Mouse (Mus musculus): ENCODE measurements around the gene Homez. TPM values are rescaled to one million over a fixed set of nuclear protein-coding genes. Genes with fewer than 3 reads are reported as not detected.
A peak's percentile ranks its signal among the peaks of the same experiment; 100 is the strongest.

Homez gene
- total RNA-seq, 1 experiment from 2014 or later, result 11.3 TPM

DNA sequence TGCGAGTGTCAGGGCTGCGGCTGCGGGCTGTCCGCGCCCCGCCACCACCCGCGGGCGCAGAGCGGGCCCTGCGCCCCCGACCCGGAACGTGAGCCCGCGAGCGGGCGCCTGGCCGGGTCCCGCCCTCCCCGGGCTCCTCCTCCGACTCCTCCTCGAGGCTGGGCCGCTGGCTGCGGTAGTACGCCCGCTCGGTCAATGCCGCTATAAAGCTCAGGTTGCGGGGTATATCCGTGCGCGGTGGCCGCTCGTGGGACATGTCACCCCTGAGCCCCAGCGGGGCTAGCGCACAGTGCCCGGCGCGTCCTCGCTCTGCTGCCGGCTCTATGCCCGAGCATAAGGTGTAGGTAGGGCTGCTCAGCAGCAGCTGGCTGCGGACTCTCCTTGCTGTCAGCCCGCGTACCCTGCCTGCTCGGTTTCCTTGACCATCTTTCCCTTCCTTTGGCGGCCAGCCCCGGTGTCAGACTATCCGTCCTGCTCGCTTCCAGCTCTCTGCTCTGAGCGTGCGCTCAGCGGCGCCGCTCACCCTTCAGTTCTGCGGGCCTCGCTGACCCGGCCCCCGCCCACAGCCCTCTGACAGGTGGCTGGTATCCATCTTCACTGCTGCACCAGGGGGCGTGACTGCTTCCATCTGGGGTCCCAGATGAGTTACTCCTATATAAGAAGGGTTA, 6.4 kb upstream of the Homez start, which contains the start of gene Ppp1r3e:
Gene Ppp1r3e (minus strand): TSS at position 503 of the 668 bp plus-strand sequence.
- peak; percentile 52 to 75 for ATAC-seq (replicated peaks in 1 of 2; ENCODE audit: insufficient read depth in 1 of 2, low FRiP score in 2 of 2, low TSS enrichment in 1 of 2, low read depth in 1 of 2, poor library complexity in 2 of 2, severe bottlenecking in 2 of 2)

DNA sequence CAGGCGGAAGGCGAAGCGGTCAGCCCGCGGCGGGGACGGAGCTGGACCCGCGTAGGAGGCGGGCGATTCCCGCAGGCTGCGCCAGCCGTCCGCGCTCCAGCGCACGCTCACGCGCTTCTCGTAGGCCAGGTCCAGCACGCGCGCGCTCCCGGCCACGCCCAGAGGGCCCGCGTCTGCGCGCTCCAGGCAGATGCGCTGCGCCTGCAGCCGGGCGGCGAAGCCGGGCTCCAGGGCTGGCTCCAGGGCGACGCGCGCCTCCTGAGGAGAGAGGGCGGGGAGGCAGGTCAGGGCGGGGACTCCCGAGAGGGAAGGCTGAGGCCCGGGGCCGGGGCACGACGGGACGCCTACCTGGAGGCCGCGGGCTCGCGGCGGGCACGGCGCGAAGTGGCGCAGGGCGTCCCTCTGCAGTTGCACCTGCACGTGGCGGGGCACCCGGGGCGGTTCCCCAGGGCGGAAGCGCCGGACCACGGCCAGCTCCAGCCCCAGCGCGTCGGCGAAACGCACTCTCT, 5.8 kb upstream of the Homez start:
- peak; percentile 72 to 73 for ATAC-seq (replicated peaks in 1 of 2; ENCODE audit: insufficient read depth in 1 of 2, low FRiP score in 2 of 2, low TSS enrichment in 1 of 2, low read depth in 1 of 2, poor library complexity in 2 of 2, severe bottlenecking in 2 of 2)

DNA sequence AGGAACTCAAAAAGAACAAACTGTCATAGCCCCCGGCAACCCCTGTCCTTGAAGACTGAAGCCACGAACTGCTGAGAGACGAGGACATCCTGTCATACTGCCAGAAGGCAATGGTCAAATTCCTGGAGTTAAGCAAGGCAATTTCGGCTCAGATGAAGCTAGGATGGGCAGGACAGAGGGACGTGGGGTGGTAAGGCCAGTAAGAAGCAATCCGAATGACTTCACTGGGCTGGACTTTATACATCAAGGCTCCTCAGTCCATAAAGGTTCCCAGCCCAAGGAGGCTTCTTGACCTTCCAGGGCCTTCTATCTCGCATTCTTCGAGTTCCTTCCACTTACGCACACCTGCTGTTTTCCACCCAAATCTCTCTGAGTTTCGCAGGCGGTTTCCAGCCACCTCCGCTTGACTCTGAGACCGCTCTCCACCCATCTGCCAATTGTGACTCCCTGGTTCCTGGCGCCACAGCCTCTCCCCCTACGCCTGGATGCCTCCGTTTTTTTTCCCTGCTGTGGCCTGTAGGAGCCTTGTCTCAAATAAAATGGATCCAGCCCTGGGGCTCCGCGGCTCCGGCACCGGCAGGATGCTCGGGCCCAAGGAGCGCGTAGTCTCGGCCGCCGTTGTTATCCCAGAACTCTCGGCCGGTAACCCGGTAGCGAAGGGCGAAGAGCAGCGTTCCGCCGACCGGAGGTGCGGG, 5.2 kb upstream of the Homez start:
- peak; percentile 6 to 34; a peak in 2 of 4 replicates for ATAC-seq (replicated peaks in 1 of 2; ENCODE audit: insufficient read depth in 1 of 2, low FRiP score in 2 of 2, low TSS enrichment in 1 of 2, low read depth in 1 of 2, poor library complexity in 2 of 2, severe bottlenecking in 2 of 2)

DNA sequence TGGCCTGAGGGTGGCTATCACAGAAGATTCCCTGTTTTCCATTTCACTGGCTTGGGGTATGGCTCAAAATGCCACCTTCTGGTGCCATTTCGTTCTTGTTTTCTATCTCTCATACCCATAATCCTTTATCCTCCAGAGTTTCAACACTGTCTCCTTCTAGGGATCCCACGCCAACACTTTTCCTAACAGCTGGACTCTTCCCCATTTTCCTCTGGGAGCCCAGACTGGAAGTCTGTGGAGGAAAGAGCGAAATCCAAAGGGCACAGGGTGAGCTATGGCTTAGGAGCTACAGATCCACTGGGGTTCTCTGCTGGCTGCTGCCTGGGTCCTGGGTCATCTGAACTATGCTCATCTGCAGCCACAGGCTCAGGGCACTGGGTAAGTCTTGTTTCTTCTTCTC, 3.4 kb upstream of the Homez start:
- ATAC-seq (replicated peaks in 1 of 2; ENCODE audit: insufficient read depth in 1 of 2, low FRiP score in 2 of 2, low TSS enrichment in 1 of 2, low read depth in 1 of 2, poor library complexity in 2 of 2, severe bottlenecking in 2 of 2), result no peak

GRCm38 (mm10) chr14:54868026-54868425, 2.7 kb downstream of the Homez start:
- ATAC-seq (replicated peaks in 1 of 2; ENCODE audit: insufficient read depth in 1 of 2, low FRiP score in 2 of 2, low TSS enrichment in 1 of 2, low read depth in 1 of 2, poor library complexity in 2 of 2, severe bottlenecking in 2 of 2), result no peak

- ATAC-seq (replicated peaks in 1 of 2; ENCODE audit: insufficient read depth in 1 of 2, low FRiP score in 2 of 2, low TSS enrichment in 1 of 2, low read depth in 1 of 2, poor library complexity in 2 of 2, severe bottlenecking in 2 of 2), result no peak
These were observed 3.8 kb downstream of the Homez start for GRCm38 (mm10) chr14:54866936-54867335.

GRCm38 (mm10) chr14:54866268-54866667, 4.5 kb downstream of the Homez start:
- no peak for ATAC-seq (replicated peaks in 1 of 2; ENCODE audit: insufficient read depth in 1 of 2, low FRiP score in 2 of 2, low TSS enrichment in 1 of 2, low read depth in 1 of 2, poor library complexity in 2 of 2, severe bottlenecking in 2 of 2)

GRCm38 (mm10) chr14:54865626-54866025, 5.1 kb downstream of the Homez start:
- ATAC-seq (replicated peaks in 1 of 2; ENCODE audit: insufficient read depth in 1 of 2, low FRiP score in 2 of 2, low TSS enrichment in 1 of 2, low read depth in 1 of 2, poor library complexity in 2 of 2, severe bottlenecking in 2 of 2), result no peak

- ATAC-seq (replicated peaks in 1 of 2; ENCODE audit: insufficient read depth in 1 of 2, low FRiP score in 2 of 2, low TSS enrichment in 1 of 2, low read depth in 1 of 2, poor library complexity in 2 of 2, severe bottlenecking in 2 of 2), result peak; percentile 8 to 54; a peak in 2 of 4 replicates
These were observed 6.3 kb downstream of the Homez start for GRCm38 (mm10) chr14:54864313-54865036.

DNA sequence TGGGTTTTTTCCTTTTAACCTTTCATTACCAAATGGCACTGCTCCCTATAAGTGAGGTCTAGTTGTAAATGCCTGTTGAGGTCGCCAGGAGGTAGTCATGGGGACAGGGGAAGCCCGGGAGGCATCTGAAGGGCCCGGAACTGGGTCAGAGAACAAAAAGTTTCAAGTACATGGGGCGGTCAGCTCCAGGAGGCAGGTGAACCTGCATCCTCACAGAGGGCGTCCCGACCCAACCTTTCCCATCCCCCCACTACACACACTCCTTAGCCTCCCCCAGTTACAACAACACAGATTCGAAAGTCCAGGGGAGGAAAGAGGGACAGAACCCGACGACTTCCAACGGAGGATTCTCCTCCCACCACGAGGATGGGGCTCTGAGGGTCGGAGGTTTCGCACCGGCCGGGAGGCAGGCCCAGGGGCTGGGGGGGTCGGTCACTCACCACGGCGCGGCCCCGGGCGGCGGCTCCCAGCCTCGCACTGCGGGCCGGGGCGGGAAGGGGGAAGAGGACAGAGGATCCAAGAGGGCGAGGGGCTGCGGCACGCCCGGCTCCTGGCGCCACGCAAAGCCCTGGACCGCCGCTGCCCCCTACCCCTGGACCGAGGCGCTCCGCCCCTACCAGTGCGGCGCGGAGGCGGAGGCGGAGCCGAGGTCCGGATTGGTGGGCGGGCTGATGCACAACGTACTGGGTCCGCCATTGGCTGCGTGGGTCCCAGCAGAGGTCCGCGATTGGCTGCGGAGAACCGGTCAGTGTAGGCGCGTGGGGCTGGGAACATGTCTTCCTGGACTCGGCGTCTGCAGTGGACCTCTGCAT, 7.1 kb downstream of the Homez start:
- ATAC-seq (replicated peaks in 1 of 2; ENCODE audit: insufficient read depth in 1 of 2, low FRiP score in 2 of 2, low TSS enrichment in 1 of 2, low read depth in 1 of 2, poor library complexity in 2 of 2, severe bottlenecking in 2 of 2), result peak; percentile 96 to 98

DNA sequence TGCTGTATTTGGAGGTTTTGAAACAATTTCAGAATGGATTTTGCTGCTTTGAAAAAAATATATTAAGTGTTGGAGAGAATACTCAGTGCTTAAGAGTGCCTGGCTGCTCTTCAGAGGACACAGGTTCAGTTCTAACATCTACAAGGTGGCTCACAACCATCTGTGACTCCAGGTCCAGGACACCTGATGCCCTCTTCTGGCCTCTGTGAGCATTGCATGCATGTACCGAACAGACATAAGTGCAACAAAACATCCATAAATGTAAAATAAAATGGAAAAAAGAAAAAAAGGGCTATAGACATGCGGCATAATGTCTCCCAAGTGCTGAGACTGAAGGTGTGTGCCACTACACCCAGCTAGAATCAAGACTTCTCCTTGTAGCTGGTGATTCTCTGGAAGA, 10.2 kb downstream of the Homez start:
- ATAC-seq (replicated peaks in 1 of 2; ENCODE audit: insufficient read depth in 1 of 2, low FRiP score in 2 of 2, low TSS enrichment in 1 of 2, low read depth in 1 of 2, poor library complexity in 2 of 2, severe bottlenecking in 2 of 2), result 0 out of 4 replicates have a peak, but pooled peaks of 1 of the 2 experiments have one; percentile 33

GRCm38 (mm10) chr14:54857891-54858290, 12.9 kb downstream of the Homez start:
- no peak for ATAC-seq (replicated peaks in 1 of 2; ENCODE audit: insufficient read depth in 1 of 2, low FRiP score in 2 of 2, low TSS enrichment in 1 of 2, low read depth in 1 of 2, poor library complexity in 2 of 2, severe bottlenecking in 2 of 2)

DNA sequence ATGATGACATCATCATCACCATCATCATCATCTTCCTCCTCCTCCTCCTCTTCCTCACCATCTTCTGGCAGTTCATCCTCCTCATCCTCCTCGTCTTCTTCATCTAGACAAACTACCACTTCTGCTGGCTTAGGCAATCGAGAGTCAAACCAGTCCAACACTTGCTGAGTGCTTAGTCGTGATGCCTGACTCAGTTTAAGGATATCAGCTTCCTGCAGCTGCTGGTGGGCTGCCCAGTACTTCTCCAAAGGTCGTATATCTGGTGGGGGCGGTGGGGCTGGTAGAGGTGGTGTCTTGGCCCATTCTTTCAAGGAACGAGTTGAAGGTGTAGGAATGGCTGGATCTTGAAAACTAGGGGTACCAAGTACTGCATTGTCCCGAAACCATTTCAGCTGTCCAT, 14.1 kb downstream of the Homez start:
- ATAC-seq (replicated peaks in 1 of 2; ENCODE audit: insufficient read depth in 1 of 2, low FRiP score in 2 of 2, low TSS enrichment in 1 of 2, low read depth in 1 of 2, poor library complexity in 2 of 2, severe bottlenecking in 2 of 2), result no peak

- no peak for ATAC-seq (replicated peaks in 1 of 2; ENCODE audit: insufficient read depth in 1 of 2, low FRiP score in 2 of 2, low TSS enrichment in 1 of 2, low read depth in 1 of 2, poor library complexity in 2 of 2, severe bottlenecking in 2 of 2)
These were observed 15.0 kb downstream of the Homez start for GRCm38 (mm10) chr14:54855726-54856125.

GRCm38 (mm10) chr14:54843461-54843860, 27.3 kb downstream of the Homez start:
- ATAC-seq (replicated peaks in 1 of 2; ENCODE audit: insufficient read depth in 1 of 2, low FRiP score in 2 of 2, low TSS enrichment in 1 of 2, low read depth in 1 of 2, poor library complexity in 2 of 2, severe bottlenecking in 2 of 2), result no peak

DNA sequence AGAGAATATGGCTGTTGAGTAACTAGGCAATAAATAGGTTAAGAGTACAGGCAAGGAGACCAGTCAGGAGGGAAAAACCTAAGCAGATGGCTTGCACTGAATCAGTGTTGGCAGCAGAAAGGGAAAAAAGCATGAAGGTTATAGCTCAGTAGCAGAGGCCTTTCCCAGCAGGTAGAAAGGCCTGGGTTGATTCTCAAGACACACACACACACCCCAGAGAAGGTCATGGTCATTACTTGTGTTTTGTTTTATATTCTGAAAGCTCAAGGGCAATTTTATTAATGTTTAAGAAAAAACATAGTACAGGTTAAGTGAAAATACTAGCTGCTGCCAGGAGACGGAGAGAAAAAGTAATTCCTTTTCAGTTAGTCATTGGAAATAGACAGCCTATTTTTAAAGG, 47.0 kb downstream of the Homez start:
- no peak for ATAC-seq (replicated peaks in 1 of 2; ENCODE audit: insufficient read depth in 1 of 2, low FRiP score in 2 of 2, low TSS enrichment in 1 of 2, low read depth in 1 of 2, poor library complexity in 2 of 2, severe bottlenecking in 2 of 2)

DNA sequence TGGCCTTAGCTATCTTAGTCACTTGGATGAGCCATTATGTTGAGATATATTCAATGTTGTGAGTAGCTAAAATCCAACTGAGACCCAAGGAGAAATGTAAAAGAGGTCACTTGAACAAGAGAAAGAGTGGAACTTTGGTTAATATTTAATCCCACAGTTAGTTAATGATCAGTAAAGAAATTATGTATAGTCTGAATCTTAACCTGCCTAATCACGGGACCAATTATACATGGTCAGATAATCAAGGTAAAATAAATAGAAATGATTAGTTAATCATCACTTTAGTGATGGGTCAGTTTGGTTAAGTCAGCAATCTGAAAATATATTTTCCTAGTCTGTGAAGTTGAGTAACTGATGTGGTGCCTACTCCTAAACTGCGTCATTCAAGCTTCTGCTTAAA, 48.5 kb downstream of the Homez start:
- no peak for ATAC-seq (replicated peaks in 1 of 2; ENCODE audit: insufficient read depth in 1 of 2, low FRiP score in 2 of 2, low TSS enrichment in 1 of 2, low read depth in 1 of 2, poor library complexity in 2 of 2, severe bottlenecking in 2 of 2)
